Mouse (Mus musculus) cerebellum, adult (tissue): ENCODE measurements around the gene Arl15.

Experiments
- ATAC-seq: cut with Nextera tagmentation; 2 replicates; pipeline ENCODE4 v1.9.2; 2017; ENCODE audit warnings: mild to moderate bottlenecking, moderate library complexity, mixed read lengths; ENCODE audit not compliant: insufficient number of reproducible peaks, low FRiP score, low TSS enrichment

The Arl15 gene

GRCm38 (mm10) chr13:113975722-113976121, 181.4 kb downstream of the Arl15 start:
- no peak for ATAC-seq

- ATAC-seq: no peak
Measured at GRCm38 (mm10) chr13:113976936-113977335, 182.6 kb downstream of the Arl15 start.

GRCm38 (mm10) chr13:113980739-113981460, 186.6 kb downstream of the Arl15 start:
- ATAC-seq: no peak

GRCm38 (mm10) chr13:113981461-113982000, 187.2 kb downstream of the Arl15 start:
- ATAC-seq: no peak

- no peak for ATAC-seq
Measured at GRCm38 (mm10) chr13:113983633-113984032, 189.3 kb downstream of the Arl15 start.

- no peak for ATAC-seq
Measured at GRCm38 (mm10) chr13:113984491-113984890, 190.2 kb downstream of the Arl15 start.

GRCm38 (mm10) chr13:113986864-113987562, 192.7 kb downstream of the Arl15 start:
- ATAC-seq: peak; percentile 93

GRCm38 (mm10) chr13:113990247-113990646, 195.9 kb downstream of the Arl15 start:
- ATAC-seq: no peak

- ATAC-seq: no peak
Measured at GRCm38 (mm10) chr13:113990701-113991100, 196.4 kb downstream of the Arl15 start.

GRCm38 (mm10) chr13:113993066-113993465, 198.8 kb downstream of the Arl15 start:
- no peak for ATAC-seq

GRCm38 (mm10) chr13:113994586-113994985, 200.3 kb downstream of the Arl15 start:
- ATAC-seq: peak; percentile 74

- ATAC-seq: no peak
Measured at GRCm38 (mm10) chr13:113995490-113996236, 201.4 kb downstream of the Arl15 start.

GRCm38 (mm10) chr13:113998811-113999210, 204.5 kb downstream of the Arl15 start:
- no peak for ATAC-seq

GRCm38 (mm10) chr13:114003463-114003862, 209.2 kb downstream of the Arl15 start:
- no peak for ATAC-seq

GRCm38 (mm10) chr13:114004191-114004590, 209.9 kb downstream of the Arl15 start:
- no peak for ATAC-seq

- ATAC-seq: peak; percentile 65; the same call in 1 of the 2 replicates
Measured at GRCm38 (mm10) chr13:114009786-114010185, 215.5 kb downstream of the Arl15 start.

- ATAC-seq: no peak
Measured at GRCm38 (mm10) chr13:114010521-114010920, 216.2 kb downstream of the Arl15 start.

GRCm38 (mm10) chr13:114011019-114011418, 216.7 kb downstream of the Arl15 start:
- peak; percentile 50; the same call in 1 of the 2 replicates for ATAC-seq

GRCm38 (mm10) chr13:114017928-114018327, 223.6 kb downstream of the Arl15 start:
- no peak for ATAC-seq

GRCm38 (mm10) chr13:114023541-114023940, 229.2 kb downstream of the Arl15 start:
- ATAC-seq: no peak

GRCm38 (mm10) chr13:114026306-114026705, 232.0 kb downstream of the Arl15 start:
- ATAC-seq: no peak
